Mouse (Mus musculus): ENCODE data around the gene Timm8a2.

Gene Timm8a2

GRCm38 (mm10) chr14:122012193-122012592, 22.3 kb upstream of the Timm8a2 start:
- no peak for DNase-seq

GRCm38 (mm10) chr14:122012814-122013213, 21.7 kb upstream of the Timm8a2 start:
- no peak for DNase-seq

- no peak for DNase-seq
Measured at GRCm38 (mm10) chr14:122013417-122013951, 21.0 kb upstream of the Timm8a2 start.

DNA sequence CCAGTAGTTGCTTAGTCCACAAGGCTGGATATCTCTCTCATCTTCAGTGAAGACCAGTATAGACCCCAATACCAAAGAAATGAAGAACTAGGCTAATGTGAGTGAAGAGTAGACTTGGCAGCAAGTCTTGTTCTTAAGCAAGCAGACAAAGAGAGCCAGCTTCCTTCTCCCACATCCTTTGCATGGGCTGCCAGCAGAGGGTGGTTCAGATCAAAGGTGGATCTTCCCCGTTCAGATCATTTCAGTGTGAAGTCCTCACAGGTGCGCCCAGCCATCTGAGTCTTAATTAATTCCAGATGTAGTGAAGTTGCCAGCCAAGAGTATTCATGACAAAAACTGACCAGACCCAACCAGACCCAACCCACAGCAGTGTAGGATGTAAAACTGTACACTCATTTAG, 16.5 kb upstream of the Timm8a2 start:
- DNase-seq = no peak

GRCm38 (mm10) chr14:122019389-122019788, 15.1 kb upstream of the Timm8a2 start:
- no peak for DNase-seq

DNA sequence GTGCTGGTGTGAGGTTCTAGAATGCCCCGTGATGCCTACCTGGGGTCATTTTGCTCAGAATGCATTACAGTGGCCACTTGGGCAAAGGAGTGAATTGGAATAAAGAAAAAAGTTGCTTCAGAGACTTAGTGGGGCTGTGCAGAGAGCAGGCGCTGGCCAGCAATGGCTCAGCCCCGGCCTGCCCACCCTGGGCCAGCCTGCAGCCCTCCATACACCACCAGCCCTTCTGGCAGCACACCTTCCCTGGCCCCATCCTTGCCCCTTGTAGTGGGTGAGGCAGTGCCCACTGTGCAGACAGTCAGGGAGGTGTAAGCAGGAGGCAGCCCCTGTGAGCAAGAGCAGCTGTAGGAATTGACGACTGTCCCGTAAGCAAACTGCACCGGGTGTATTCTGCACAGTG, 13.9 kb upstream of the Timm8a2 start:
- no peak for DNase-seq

- DNase-seq = no peak
Measured at GRCm38 (mm10) chr14:122023054-122023453, 11.4 kb upstream of the Timm8a2 start.

DNA sequence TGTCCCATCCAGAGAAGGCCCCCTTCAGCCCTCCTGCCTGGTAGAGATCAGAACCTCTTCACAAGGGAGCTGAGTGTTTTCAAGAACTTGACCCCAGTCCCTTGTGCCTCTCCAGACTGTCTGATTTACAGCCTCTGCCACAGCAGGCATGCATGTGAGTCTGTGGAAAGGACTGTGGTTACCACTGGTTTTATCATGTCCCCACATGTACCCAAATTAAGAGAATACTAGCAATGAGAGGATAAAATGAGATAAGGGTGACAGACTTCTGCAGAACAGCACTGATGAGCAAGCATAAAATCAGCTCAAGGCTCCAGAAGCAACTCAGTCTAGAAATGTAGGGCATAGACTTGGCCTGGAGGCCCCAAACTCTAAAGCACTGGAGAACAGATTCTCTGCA, 10.5 kb upstream of the Timm8a2 start:
- no peak for DNase-seq

GRCm38 (mm10) chr14:122028926-122029745, 5.3 kb upstream of the Timm8a2 start:
- DNase-seq = no peak

GRCm38 (mm10) chr14:122029851-122030250, 4.6 kb upstream of the Timm8a2 start:
- DNase-seq = no peak

- no peak for DNase-seq
Measured at GRCm38 (mm10) chr14:122032045-122032444, 2.4 kb upstream of the Timm8a2 start.

- no peak for DNase-seq
Measured at GRCm38 (mm10) chr14:122035181-122035580, 707 bp downstream of the Timm8a2 start.

DNA sequence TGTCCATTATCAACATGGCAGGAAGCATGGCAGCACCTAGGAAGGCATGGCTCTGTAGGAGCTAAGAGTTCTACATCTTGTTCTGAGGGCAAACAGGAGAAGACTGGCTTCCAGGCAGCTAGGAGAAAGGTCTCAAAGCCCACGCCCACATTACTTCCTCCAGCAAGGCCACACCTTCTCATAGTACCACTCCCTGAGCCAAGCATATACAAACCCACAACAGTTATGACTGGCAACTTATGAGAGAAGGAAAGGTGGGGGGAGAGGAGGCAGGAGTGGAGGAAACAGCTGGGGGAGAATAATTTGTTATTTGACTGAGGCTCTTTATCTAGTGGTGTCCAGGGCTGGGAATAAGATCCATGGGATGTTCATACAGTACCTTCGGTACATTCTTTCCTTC, 1.4 kb downstream of the Timm8a2 start:
- no peak for DNase-seq

DNA sequence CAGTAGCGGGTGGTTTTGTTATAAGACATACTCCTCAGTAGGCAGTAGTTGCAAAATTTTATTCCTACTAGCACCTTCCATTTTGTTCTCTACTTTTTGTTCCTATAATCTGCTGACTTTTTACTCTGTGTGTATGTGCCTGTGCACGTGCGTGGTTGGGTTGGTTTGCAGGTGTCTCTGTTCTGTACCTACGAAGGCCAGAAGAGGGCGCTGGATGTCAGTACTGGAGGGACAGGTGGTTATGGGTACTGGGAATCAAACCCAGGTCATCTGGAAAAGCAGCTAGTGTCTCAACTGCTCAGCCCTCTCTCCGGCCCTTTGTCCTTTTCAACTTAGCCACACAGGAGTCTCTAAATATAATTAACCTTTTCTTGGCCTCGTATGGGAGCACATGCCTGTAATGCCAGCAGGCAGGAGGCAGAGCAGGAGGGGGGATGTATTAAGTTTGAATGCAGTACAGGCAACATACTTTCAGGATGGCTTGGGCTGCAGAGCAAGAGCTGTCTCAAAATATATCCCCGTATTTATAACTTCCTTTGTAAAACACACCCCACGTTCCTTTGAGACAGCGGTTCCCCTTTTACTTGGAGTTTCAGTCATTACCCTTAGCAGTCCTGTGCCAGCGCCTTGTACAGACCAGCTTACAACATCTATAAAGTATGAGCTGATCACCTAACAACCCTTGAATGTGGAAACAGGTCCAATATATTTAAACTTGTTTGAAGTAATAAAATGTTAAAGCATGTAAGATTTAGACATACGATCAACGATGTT, 4.6 kb downstream of the Timm8a2 start:
- DNase-seq = no peak

DNA sequence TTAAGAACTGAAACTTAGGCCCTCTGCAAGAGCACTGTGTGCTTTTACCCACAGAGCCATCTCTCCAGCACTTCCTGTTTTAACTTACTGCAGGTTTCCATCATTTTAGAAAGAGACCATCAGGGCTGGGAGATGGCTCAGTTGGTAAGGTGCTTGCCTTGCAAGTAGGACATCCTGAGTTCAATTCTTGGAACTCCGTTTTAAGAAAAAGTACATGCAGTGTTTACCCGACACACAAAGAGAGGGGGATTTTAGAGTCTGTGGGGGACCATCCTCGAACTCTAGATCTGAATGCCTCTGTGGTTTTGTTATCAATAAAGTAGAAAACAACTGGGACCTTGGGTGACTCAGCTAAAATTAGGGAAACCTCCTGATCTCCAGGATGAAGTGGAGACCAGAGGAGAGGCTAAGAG, 6.9 kb downstream of the Timm8a2 start:
- no peak for DNase-seq

GRCm38 (mm10) chr14:122042142-122042694, 7.7 kb downstream of the Timm8a2 start:
- DNase-seq = no peak

DNA sequence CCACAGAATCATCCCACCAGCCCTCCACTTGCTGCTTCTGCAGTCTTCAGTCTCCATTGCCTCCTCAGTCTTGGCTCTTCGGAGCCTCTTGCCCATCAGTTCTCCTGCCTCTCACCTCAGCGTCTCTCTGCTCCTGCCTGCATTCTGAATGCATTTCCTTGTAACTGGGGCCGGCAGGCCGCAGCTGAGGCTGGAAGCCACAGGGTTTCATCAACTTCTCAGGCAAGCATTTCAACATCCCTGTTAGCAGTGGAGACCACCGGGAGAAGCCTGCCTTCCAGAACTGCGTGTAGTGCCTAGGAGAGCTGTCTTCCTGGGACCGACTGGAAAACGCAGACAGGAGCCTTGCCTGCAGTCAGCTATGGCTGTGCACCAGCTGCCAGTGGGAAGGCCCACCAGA, 13.3 kb downstream of the Timm8a2 start:
- DNase-seq = no peak

- no peak for DNase-seq
Measured at GRCm38 (mm10) chr14:122048816-122049215, 14.3 kb downstream of the Timm8a2 start.

DNA sequence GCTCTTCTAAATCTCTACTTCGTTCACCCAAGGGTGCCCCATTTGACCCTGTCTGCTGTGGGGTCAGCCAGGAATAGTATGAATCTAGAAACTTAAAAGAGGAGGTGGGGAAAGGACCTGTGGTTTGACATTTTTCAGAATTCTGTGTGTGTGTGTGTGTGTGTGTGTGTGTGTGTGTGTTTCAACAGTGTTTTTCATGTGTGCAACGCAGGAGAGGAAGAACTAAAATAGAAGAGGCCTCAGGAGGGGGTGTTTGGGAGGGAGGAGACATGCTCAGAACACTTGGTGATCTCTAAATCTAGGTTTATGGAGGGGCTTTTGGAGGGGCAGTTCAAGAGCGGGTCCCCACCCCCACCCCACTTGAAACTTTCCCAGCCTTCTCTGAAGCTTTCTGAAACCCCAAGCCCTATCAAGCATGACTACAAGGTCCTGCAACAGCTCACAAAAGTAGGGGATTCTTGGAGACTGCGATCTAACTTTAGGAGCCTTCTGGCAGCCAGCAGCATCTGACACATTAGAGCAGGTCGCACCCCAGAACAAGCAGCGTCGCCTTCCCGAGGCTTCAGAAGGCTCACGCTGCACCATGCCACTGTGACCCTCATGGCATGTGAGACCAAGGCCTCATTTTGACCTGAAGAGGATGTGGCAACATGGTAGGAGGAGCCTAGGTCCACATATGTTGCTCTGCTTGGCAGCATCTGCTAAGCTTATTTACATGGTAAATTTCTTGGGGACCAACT, 18.6 kb downstream of the Timm8a2 start:
- DNase-seq = no peak

- DNase-seq = no peak
Measured at GRCm38 (mm10) chr14:122056871-122057270, 22.4 kb downstream of the Timm8a2 start.

- DNase-seq = no peak
Measured at GRCm38 (mm10) chr14:122057941-122058346, 23.5 kb downstream of the Timm8a2 start.

GRCm38 (mm10) chr14:122060642-122061041, 26.2 kb downstream of the Timm8a2 start:
- DNase-seq = peak; percentile 69

DNA sequence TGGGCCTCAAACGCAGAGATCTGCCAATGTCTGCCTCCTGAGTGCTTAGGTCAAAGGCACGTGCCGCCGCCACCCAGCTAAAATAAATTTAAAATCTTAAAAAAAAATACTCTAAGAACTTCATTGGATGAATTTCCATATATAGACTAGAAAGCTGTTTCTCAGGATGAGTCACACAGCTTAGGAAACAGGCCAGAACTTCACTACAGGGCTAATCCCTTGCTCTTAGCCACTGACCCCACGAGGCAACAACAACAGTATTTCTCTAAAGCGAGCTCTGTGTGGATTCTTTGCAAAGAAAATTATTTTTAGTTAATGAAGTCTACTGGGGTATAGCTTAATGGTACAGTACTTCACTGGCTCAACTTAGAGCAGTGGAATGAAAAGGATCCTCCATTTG, 26.9 kb downstream of the Timm8a2 start:
- no peak for DNase-seq

All from right cerebral cortex, adult 18-20 months (tissue).